Mouse (Mus musculus) neural tube, embryonic 15.5 days (tissue): ENCODE results near the gene Hpd. TPM values are rescaled to one million over a fixed set of nuclear protein-coding genes. Genes with fewer than 3 reads are reported as not detected.

Source experiments
- ATAC-seq: fragments of 200-750 bp; cut with Nextera tagmentation; 2 replicates; pipeline ENCODE4 v1.8.0; 2017; ENCODE audit warnings: mild to moderate bottlenecking, moderate TSS enrichment, moderate library complexity; ENCODE audit not compliant: low FRiP score
- H3K27ac ChIP-seq: fragments of 300-500 bp; sonication (generic); replicated peaks from 2 replicates; pipeline ENCODE4 v1.5.1; 2015; ENCODE audit warnings: mild to moderate bottlenecking, inconsistent platforms
- H3K27me3 ChIP-seq: fragments of 300-500 bp; sonication (generic); replicated peaks from 2 replicates; pipeline ENCODE4 v1.6.1; 2015; ENCODE audit warnings: inconsistent platforms
- H3K36me3 ChIP-seq: fragments of 300-500 bp; sonication (generic); 2 replicates; pipeline ENCODE4 v1.6.1; 2015; ENCODE audit warnings: inconsistent platforms
- H3K4me1 ChIP-seq: fragments of 300-500 bp; sonication (generic); 2 replicates; pipeline ENCODE4 v1.6.1; 2015; ENCODE audit warnings: inconsistent platforms
- H3K4me2 ChIP-seq: fragments of 300-500 bp; sonication (generic); 2 replicates; pipeline ENCODE4 v1.6.1; 2015; ENCODE audit warnings: inconsistent platforms, mild to moderate bottlenecking, moderate library complexity
- H3K4me3 ChIP-seq: fragments of 300-500 bp; sonication (generic); replicated peaks from 2 replicates; pipeline ENCODE4 v1.5.1; 2015; ENCODE audit warnings: mild to moderate bottlenecking, inconsistent platforms
- H3K9ac ChIP-seq: fragments of 300-500 bp; sonication (generic); replicated peaks from 2 replicates; pipeline ENCODE4 v1.6.1; 2015; ENCODE audit warnings: mild to moderate bottlenecking, inconsistent platforms
- H3K9me3 ChIP-seq: fragments of 300-500 bp; sonication (generic); replicated peaks from 2 replicates; pipeline ENCODE4 v1.6.1; 2016; ENCODE audit warnings: inconsistent platforms
- WGBS: fragments of 180-500 bp; shearing (Covaris S2); methylation state at CpG from one replicate; pipeline ENCODE4 v1.1.7; 2015; ENCODE audit warnings: mixed read lengths; 5-methylcytosine and 5-hydroxymethylcytosine counted together
- polyA plus RNA-seq: library from polyadenylated mRNA; unstranded; fragments of >200 nt; fragmentation: Nextera tagmentation; extraction: Ambion mirVana; gene quantifications from 2 replicates; pipeline ENCODE4 v1.2.1, GENCODE M21; 2015

Hpd gene
- polyA plus RNA-seq, 1 experiment from 2014 or later = not detected

DNA sequence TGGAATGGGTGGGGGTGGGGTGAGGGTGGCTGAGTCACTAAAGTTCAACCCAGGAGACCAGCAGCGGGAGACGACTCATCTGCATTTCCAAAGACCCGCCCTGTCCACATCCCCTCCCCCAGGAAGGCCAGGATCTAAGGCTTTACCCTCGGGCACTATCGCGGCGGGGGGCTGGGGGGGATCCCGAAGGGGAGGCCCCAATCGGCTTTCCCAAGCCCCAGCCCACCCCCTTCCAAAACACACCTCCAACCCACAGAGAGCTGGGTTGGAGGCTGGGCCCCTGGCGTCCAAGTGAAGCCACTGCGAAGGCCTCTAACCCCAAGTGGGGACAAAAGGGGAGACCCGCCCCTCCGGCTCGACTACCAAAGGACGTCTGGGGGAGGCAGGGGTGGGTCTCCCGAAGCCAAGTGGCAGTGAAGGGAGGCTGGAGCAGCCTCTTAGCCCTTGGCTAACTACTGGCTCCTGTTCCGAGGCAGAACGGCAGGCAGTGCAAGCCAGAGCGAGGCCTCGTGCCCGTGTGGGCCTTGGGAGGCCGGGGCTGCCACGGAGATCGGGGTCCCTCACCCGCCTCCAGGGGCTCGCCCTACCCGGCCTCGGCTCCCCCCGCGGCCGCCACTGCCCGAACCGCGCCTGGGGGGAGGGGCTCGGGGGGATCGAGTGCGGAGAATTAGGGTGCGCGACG, 44.2 kb downstream of the Hpd start:
- Histone ChIP-seq H3K9me3 (no peaks in the 10 kb centered on the region), H3K27ac (peak overlapping the region; percentile 97), H3K9ac (peak overlapping the region; percentile 99), H3K36me3 (0 out of 2 replicates have a peak, but pooled peaks cover 2% of the 10 kb centered on the region), H3K27me3 (no peaks in the 10 kb centered on the region), H3K4me3 (peak overlapping the region; percentile 69), H3K4me1 (peaks cover 45% of the 10 kb centered on the region), H3K4me2 (peak overlapping the region; percentile 91)
- peak; percentile 2; the same call in 1 of the 2 replicates for ATAC-seq
- WGBS = 0% methylated on average over 40 of the region's 40 CpGs

DNA sequence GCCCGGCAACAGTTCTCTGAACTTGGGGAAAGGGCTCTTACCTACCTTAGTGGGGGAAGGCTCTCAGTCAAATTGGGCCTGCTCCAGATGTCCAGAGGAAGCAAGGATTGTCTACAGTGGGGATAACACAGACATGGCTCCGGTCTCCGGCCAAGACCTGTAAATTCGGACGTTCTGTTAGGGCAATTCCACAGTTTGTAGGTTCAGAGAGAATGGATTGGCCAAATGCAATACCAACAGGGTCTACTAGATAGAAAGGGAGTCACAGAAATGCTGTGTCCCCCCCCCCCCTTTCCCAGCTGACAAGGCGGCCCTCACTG, 44.7 kb downstream of the Hpd start:
- peak overlapping the region; percentile 97 for H3K27ac ChIP-seq
- no peaks in the 10 kb centered on the region for H3K9me3 ChIP-seq
- peak overlapping the region; percentile 91 for H3K4me2 ChIP-seq
- ATAC-seq = no peak
- 0% methylated on average over 6 of the region's 6 CpGs for WGBS
- H3K9ac ChIP-seq = peak overlapping the region; percentile 99
- H3K36me3 ChIP-seq = 0 out of 2 replicates have a peak, but pooled peaks cover 2% of the 10 kb centered on the region
- no peaks in the 10 kb centered on the region for H3K27me3 ChIP-seq
- peaks cover 50% of the 10 kb centered on the region for H3K4me1 ChIP-seq
- H3K4me3 ChIP-seq = peak overlapping the region; percentile 69

DNA sequence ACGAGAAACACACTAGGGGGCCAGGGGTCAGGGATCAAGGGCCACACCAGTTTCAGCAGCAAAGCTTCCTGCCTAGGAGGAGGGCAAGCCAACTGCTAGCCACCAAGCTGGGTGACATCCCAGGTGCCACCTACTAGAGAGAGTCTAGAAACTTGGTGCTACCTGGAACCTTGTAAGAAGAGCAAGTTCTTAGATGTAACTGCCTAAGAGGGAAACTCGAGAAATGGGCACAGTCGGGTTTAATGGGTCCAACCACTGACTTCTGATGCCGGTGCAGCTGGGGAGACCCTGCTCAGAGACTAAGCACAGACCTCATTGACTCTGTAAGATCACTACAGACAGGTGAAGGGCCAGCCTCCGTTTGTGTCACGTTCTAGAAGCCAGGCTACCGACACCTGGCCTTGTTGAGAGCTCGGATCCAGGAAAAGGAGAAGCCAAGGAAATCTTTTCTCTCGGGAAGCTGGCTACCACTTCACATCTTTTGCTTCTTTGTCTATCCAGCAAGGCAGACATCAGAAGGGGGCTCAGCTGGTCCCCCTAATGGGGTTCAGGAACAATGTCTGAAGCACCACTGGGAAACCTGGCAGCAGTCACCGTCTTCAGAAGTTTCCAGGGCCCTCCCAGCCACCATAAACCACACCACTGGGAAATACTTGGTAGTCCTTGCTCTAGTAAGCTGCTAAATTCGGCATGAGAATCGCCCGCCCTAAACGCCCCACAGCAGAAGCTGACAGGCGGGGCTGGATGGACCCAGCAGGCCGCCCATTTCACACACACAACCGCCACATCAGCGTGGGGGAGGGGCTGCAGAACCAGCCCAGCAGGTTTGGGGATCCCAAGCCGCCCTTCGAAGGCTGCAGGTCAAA, 45.2 kb downstream of the Hpd start:
- no peaks in the 10 kb centered on the region for H3K27me3 ChIP-seq
- peak overlapping the region; percentile 97 for H3K27ac ChIP-seq
- peak overlapping the region; percentile 99 for H3K9ac ChIP-seq
- H3K4me2 ChIP-seq = peak overlapping the region; percentile 91
- H3K36me3 ChIP-seq = 0 out of 2 replicates have a peak, but pooled peaks cover 2% of the 10 kb centered on the region
- peaks cover 56% of the 10 kb centered on the region for H3K4me1 ChIP-seq
- peak overlapping the region; percentile 69 for H3K4me3 ChIP-seq
- no peaks in the 10 kb centered on the region for H3K9me3 ChIP-seq
- WGBS = 1% methylated on average over 20 of the region's 20 CpGs
- no peak for ATAC-seq

DNA sequence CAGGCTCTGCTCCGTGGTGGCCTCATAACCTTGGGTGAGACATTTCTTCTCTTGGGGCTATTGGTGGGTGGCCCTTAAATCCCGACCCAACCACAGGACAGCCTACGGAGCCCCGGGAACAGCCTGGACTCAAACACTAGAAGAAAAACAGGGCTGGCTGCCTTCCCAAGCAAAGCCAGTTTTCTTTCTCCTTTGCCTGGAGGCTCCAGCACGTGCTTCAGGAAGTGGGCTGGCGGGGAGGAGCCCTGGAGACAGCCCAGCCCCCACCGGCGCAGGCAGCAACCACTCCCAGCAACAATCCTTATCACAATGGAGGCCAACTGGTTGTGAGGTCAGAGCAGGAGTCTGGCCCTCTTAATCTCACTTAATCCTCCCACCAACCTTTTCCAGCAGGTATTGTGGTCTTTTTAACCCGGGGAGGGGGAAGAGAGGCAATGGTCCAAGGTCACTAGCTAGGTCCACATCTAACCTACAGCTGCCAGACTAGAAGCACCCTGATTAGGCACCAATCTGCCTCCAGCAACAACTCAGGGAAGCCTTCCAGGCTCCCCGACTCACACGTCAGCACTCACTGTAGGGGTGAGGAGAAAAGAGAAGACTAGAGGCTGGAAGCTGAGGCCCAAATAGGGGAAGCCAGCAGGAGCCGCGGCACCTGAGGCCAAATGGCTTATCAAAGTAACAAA, 46.0 kb downstream of the Hpd start:
- Histone ChIP-seq H3K27me3 (no peaks in the 10 kb centered on the region), H3K4me1 (peaks cover 63% of the 10 kb centered on the region), H3K9me3 (no peaks in the 10 kb centered on the region), H3K27ac (peak overlapping the region; percentile 97), H3K4me2 (peak overlapping the region; percentile 91), H3K36me3 (0 out of 2 replicates have a peak, but pooled peaks cover 2% of the 10 kb centered on the region), H3K9ac (peak overlapping the region; percentile 99), H3K4me3 (peak overlapping the region; percentile 69)
- 0% methylated on average over 13 of the region's 13 CpGs for WGBS
- no peak for ATAC-seq

DNA sequence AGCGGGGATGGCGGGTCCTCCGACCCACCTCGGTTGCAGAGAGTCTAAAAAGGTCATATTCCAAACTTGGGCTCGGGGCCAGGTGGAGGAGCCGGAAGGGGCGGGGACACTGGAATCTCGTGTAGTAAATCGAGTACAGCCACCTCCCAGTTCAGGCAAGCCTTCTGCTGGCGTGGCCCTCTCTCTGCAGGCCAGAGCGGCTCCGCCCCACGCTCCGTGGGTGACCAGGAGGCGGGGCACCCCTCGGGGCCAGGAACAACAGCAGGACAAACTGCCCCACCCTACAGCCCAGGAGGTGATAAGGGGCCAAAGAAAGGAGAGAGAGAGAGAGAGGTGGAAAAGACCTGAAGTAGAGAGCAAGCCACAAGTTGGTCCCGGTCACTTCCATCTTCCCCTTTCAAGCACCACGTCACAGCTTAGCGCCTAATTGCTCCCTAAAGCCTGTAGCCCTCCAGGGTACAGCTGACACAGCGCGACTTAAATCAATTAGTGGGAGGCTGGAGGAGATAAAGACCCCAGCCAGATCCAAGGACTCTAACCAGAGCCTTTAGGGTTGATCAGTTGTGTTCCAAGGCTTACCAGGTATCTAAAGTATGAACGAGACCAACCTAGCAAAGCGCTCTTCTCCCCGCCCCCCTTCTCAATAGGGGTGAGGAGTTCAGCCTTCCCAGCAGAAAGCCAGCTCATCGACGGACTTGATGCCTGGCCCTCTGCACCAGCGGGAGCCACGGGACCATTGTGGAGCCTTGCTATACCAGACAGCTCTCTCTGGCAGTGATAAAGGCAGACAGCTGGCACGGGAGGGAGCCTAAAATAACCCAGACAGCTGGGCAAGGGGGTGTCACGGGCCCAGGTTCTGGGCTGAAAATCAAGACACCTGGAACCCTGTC, 46.8 kb downstream of the Hpd start:
- peak overlapping the region; percentile 97 for H3K27ac ChIP-seq
- peaks cover 68% of the 10 kb centered on the region for H3K4me1 ChIP-seq
- no peaks in the 10 kb centered on the region for H3K27me3 ChIP-seq
- H3K4me2 ChIP-seq = peak overlapping the region; percentile 91
- WGBS = 2% methylated on average over 30 of the region's 30 CpGs
- H3K36me3 ChIP-seq = 0 out of 2 replicates have a peak, but pooled peaks cover 2% of the 10 kb centered on the region
- H3K4me3 ChIP-seq = peak overlapping the region; percentile 69
- no peaks in the 10 kb centered on the region for H3K9me3 ChIP-seq
- peak overlapping the region; percentile 99 for H3K9ac ChIP-seq
- ATAC-seq = no peak

DNA sequence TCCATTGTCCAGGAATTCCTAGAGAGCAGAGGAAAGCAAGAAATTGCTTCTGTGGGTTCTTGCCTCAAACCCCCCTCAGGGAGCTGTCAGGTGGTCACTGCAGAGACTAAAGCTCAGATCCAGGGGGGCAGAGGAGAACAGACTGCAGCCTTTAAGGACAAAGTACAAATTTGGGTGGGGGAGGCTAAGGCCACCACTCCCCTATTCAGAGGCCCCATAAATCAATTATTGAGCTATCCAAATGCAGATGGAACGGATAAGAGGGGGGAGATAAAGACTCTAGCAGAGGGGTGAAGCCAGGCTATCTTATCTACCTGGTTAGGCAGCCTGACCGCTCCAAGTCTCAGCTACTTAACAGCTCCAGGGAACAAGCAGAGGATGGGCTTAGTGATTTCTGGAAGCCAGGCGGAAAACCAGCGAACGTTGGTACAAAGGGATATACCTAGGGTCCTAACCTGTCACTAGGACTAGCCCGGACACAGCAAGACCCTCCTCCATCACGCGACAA, 47.6 kb downstream of the Hpd start:
- Histone ChIP-seq H3K36me3 (0 out of 2 replicates have a peak, but pooled peaks cover 2% of the 10 kb centered on the region), H3K27me3 (no peaks in the 10 kb centered on the region), H3K4me2 (peak overlapping the region; percentile 91), H3K27ac (peak overlapping the region; percentile 97), H3K9me3 (no peaks in the 10 kb centered on the region), H3K4me1 (peaks cover 68% of the 10 kb centered on the region), H3K9ac (peak overlapping the region; percentile 99), H3K4me3 (peak overlapping the region; percentile 69)
- ATAC-seq = no peak
- 6% methylated on average over 8 of the region's 8 CpGs for WGBS

DNA sequence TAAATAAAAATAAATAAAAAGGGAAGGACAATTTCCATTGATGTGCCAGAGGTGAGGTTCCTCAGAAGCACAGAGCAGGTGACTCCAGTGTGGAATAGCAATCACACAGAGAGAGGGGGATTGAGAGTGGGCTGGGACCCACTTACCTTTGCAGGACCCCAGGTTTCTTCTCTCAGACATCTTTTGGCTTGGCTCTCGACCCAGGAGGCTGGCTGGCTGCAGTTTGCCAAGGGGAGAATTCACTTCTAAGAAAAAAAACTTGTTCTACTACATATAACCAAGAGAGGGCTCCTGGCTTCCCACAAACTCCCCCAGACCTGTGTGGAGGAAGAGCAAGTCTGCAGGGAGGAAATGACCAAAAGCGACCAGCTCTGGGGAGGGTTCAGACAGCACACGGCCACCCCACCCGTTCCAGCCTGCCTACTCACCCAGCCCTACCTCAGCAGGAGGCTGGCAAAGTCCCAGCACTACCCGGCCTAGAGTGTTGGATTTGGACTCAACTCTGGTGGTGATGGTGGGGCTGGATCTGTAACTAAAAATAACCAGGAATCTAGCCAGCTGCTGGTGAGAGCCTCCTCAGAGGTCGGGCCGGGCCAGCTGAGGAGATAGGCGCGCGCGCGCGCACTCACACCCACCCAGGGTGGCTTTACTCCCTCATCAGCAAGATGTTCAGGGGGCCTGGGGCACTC, 48.2 kb downstream of the Hpd start:
- WGBS = 11% methylated on average over 13 of the region's 13 CpGs
- H3K4me1 ChIP-seq = peaks cover 68% of the 10 kb centered on the region
- no peak for ATAC-seq

DNA sequence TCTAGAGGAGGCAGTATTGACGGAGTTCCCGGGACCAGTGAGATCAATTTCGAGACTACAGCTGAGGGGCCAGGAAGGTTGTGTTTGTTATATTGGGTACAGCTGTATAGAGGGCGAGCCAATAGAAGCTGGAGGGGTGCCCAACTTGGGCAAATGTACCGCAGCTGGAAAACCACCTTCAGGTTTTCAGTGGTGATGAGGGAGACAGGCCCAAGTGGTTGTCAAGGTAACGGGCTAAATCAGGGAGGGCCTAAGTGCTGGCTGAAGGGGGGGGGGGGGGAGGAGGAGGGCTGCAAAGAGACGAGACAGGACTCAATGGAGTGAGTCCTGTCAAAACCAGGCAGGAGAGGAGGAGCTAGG, 48.8 kb downstream of the Hpd start:
- peak overlapping the region; percentile 97 for H3K27ac ChIP-seq
- no peaks in the 10 kb centered on the region for H3K9me3 ChIP-seq
- no peak overlapping the region for H3K9ac ChIP-seq
- 0 out of 2 replicates have a peak, but pooled peaks cover 5% of the 10 kb centered on the region for H3K36me3 ChIP-seq
- no peaks in the 10 kb centered on the region for H3K27me3 ChIP-seq
- ATAC-seq = no peak
- WGBS = 12% methylated on average over 7 of the region's 7 CpGs
- H3K4me2 ChIP-seq = peak overlapping the region; percentile 91
- peaks cover 68% of the 10 kb centered on the region for H3K4me1 ChIP-seq
- peak overlapping the region; percentile 45; the same call in 1 of the 2 replicates for H3K4me3 ChIP-seq

More for the DNA sequence above, 48.2 kb downstream of the Hpd start:
- Histone ChIP-seq H3K4me2 (peak overlapping the region; percentile 91), H3K4me3 (peak overlapping the region; percentile 69), H3K27ac (peak overlapping the region; percentile 97), H3K9ac (peak overlapping the region; percentile 99), H3K36me3 (0 out of 2 replicates have a peak, but pooled peaks cover 5% of the 10 kb centered on the region), H3K27me3 (no peaks in the 10 kb centered on the region), H3K9me3 (no peaks in the 10 kb centered on the region)

DNA sequence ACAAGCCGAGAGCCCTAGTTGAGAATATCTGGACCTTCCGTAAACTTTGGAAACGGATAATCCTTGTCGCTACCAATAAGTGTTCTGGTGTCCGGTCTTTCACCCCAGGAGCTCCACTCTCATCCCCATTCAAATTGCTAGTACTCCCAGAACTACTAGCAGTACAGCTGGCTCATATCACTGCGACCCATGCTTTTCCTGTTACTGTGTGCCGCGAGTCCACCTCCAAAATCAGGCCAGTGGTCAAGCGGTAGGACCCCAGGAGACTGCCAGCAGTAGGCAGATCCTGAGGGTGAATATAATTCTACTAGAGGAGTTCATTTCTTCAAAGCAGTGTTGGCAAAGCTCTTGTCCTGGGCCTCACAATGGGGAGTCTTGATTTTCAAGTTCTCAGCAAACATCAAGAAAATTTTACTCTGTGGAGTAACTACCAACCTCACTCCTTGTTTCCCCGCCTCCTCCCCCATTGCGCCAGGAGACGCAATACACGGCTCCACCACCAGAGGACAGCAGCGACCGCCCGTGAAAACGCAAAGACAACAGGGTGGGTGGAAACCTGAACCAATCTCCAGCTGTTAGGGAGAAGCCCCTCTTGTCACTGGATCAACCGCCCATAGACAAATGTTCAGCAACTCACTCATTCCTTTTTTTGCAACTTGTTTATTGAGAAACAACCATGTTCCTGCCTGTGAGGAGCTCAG, 49.3 kb downstream of the Hpd start:
- no peak for ATAC-seq
- peak overlapping the region; percentile 91 for H3K4me2 ChIP-seq
- no peaks in the 10 kb centered on the region for H3K27me3 ChIP-seq
- peak overlapping the region; percentile 97 for H3K27ac ChIP-seq
- no peak overlapping the region for H3K9ac ChIP-seq
- no peaks in the 10 kb centered on the region for H3K9me3 ChIP-seq
- 18% methylated on average over 18 of the region's 18 CpGs for WGBS
- H3K4me3 ChIP-seq = peak overlapping the region; percentile 45; the same call in 1 of the 2 replicates
- peaks cover 71% of the 10 kb centered on the region for H3K4me1 ChIP-seq
- 0 out of 2 replicates have a peak, but pooled peaks cover 5% of the 10 kb centered on the region for H3K36me3 ChIP-seq
